Mouse (Mus musculus) hindlimb bud, embryonic 11.5 days (tissue): ENCODE results near the gene Erg28.
A peak's percentile ranks its signal among the peaks of the same experiment; 100 is the strongest.

Source experiments
- DNase-seq: peaks from one replicate; pipeline ENCODE4 v3.0.0-alpha.2; 2012; ENCODE audit warnings: low read depth, low spot score; ENCODE audit errors: extremely low spot score

The Erg28 gene

DNA sequence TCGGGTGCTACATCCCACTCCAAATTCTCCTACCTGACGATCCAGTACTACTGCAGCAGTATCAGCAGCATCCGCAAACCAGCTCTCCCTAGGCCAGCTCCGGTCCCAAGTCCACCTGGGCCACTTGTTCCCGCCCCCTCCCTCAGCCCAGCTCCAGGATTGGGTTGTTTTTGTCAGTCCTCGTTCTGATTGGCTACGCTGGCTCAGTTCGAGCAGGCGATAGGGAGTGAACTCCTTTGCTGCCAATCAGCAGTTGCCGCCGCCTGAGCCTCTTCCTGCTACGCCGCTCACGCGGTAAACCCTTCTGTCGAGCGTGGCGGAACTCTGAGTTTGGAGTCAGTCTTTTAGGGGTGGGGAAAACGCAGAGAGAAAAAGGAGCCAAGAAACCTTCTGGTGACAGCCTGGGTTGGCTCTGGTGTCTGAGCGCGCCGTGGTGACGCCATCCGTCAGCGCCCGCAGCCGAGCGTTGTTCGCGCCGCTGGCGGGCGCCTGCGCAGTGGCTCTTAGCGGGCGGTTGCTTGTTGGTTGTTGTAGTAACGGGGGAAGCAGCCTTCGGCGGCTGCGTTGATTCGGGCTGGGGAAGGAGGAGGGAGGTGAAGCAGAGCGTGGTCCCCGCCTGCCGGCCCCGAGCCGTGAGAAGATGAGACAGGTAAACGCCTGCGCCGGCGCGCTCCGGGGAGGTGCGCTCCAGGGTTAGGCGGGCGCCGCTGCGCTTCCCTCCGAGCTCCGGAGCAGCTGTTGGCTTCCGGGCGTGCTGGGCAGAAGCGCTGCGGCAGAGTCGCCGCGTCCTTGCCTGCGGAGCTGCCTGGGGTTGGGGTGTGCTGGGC is at the start of gene Erg28, which contains the start of gene Ttll5:
Gene Erg28, minus strand, starts transcription at position 113 of the 827 bp plus-strand sequence.
Gene Ttll5, plus strand, starts transcription at position 222 of the 827 bp plus-strand sequence.
- DNase-seq: peak; percentile 90

DNA sequence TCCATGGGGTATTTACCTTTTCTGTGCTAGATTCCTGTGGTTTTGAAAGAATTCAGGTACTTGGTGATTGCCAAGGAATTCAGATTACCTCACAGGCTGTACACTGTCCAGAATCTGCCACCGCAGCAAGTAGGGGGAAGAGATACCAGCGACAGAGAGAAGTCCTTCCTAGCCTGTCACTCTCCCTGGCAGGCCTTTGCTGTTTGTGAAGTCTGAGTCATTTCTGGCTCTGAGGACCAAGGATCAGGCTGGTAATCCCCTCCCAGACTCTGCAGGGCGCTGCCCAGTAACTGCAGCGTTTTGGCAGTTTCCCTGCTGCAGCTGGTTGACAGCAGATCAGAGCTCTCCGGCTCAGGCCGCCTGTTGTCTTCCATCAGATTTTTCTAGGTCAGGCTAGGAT is 45.1 kb upstream of the Erg28 start:
- no peak for DNase-seq

DNA sequence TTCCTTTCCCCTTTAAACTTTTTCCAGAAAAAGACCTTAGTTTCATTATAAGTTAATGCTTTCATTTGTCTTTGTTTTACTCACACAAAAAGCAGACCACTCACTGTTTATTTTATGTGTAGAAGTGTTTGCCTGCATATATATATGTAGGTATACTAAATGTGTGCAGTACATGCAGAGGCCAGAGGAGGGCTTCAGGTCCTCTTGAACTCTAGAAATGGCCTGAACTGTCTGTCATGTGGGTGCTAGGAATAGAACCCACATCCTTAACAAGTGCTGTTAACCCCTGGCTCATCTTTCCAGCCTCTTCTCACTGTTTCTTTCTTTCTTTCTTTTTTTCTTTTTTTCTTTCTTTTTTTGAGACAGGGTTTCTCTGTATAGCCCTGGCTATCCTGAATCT is 42.8 kb upstream of the Erg28 start:
- DNase-seq: no peak

DNA sequence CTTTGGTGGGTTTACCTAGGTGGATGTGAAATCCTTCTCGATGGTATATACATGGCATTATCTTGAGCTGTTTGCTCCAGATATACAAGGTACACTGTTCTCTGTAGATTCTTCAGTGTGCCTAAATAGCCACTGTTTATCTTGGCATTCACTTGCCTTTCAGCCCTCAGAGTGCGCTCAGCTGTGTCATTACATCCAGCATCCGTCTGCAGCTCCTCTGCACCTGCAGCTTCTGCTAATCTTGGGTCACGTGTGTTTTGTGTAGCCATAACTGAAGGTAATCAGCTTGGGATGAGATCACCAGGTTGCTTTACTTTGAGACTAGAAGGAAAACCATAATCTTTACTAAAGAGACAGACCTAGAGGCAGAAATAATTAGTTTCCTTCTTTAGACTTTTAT is 42.3 kb upstream of the Erg28 start:
- DNase-seq: no peak

DNA sequence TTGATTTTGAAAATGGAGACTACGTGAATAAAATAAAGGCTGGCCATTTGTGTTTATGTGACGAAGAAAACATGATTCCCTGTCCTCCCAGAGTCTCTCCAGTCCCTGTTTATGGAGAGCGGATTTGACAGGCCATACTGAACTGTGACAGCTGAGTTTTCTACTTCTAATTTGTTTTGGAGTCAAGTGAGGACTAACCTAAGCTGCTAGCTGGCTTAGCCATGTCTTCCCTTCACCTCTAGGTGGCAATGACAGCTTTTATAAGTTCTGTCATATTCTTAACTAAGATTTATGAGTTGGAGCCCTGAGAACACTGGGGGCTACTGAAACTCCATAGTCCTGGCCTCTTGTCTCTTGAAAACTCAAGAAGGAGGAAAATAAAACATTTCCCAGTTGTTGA is 41.2 kb upstream of the Erg28 start:
- DNase-seq: peak; percentile 14

DNA sequence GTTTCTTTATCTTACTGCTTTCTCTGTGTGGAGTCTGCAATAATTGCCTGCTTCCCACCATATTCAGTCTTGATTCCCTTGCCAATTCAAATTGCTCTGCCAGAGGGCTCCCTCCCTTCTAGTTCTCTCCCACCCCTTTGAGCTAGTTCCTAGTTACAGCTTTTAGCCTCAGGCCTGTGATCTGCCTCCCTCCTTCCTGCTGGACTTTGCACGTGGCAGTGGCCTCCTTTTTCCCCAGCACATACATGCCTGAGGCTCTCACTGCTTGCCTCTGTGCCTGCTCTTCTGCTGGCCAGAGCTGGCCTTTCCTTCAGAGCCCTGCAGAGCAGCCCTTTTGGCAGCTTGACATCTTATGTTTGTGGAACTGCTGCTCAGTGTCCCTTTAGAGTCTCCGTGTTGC is 38.2 kb upstream of the Erg28 start:
- DNase-seq: no peak

DNA sequence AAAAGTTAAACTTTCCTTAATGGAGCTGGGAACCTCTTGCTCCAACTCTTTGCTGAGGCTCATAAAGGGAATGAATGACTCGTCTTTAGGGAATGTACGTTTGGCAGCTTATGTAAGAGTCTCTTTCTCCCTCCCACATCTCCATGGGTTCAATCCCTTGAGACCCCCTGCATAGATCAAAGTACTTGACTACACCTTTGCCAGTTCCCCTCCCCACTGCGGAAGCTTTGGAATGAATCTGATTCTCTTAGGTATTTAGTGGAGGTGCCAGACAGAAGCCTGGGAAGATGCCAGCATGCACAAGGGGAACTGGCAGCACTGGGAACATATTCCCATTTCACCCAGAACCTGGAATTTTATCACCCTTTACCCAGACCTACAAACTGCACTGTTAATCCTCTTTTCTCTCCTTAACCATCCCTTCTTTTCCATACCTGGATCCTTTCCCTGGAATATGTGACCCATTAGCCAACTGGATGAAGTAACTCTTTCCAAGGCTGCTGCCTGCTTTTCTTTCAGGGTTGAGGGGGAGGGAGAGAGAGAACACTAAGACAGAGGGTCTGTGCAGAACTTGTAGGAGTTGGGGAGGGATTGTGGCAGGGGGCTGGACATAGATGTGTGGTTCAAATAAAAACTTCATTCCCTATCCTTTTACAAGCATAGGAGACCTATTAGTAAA is 35.3 kb upstream of the Erg28 start:
- no peak for DNase-seq

DNA sequence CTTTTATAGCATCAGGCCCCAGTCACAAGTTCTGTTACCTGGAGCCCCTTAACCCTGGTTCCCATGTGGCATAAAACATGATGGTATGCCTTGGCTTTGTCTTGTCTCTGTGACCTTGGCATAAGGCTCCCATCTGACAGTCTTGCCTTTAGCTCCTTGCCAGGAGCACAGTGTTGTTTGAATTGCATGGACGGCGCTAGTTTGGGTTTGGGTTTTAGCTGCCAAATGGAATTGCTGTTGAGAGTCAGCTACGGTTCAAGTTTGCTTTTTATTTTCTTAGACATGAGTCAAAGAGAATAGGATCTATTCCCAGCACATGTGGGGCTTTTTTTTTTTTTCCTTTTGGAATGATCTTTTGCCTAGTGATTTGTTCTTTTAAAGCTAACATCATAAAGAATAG is 34.8 kb upstream of the Erg28 start:
- DNase-seq: no peak

DNA sequence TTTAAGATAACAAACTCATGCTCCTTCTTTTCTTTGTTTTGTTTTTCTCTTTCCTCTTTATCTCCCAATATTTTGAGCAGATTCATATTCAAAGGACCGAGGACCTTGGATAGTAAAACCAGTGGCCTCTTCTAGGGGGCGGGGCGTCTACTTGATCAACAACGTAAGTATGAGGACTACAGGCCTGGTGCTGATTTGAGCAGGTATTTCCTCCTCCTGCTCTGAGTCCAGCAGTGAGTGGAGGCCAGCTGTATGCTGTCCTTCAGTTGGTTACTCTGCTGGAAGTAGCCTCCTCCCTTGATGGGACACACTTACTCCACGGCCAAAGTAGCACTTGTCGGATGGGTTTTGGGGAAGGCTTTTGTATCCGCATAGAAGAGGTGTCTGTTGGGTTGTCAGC is 33.0 kb upstream of the Erg28 start:
- no peak for DNase-seq

DNA sequence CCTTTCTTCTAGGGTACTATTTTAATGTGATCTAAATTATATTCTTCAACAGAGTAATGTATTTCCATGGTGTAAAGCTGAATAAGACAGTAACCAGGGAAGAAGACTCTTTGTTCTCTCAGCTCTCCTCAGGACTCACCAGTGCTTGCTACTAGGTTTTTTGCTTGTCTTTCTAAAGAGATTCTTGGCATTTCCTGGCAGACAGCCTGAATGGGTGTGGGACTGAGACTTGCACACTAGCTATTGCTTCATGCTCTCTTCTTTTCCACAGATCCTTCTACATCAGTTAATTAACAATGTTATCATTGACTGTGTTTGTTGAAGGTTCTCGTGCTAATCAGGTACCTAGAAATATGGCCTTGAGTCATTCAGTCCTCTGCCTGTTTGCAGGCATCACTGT is 29.9 kb upstream of the Erg28 start:
- DNase-seq: no peak

DNA sequence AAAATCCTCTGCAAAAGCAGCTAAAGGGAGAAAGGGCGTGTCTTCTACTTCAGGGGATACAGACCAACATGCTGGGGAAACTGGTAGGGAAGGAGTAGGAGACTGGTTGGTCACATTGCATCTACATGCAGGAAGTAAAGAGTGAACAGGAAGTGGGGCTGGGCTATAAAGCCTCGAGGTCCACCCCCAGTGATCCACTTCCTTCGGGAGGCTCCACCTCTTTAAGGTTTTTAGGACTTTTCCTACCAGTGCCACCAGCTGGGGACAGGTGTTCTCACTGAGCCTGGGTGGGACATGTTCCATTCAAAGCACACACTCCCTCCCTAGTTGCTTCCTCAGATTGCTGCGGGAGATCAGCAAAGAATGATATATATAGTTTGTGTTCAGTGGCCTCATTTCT is 29.5 kb upstream of the Erg28 start:
- DNase-seq: no peak

DNA sequence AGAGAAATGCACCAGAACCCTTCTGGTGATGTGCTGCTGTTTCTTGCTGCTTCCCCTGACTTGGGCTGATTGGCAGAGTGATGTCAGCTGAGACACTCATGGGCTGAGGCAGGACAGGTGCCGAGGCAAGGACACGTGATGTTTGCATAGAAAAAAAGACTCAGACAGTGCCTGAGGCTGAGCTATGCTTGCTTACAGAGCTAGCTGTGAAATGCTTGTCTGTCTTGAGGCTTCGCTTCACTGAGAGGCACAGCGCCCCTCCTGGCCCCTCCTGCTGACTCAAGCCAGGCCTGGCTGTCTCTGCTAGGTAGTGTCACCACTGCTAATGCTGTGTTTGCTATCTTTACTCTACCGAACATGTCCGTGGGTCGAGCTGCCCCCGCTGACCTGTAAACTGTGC is 26.3 kb upstream of the Erg28 start:
- DNase-seq: no peak

DNA sequence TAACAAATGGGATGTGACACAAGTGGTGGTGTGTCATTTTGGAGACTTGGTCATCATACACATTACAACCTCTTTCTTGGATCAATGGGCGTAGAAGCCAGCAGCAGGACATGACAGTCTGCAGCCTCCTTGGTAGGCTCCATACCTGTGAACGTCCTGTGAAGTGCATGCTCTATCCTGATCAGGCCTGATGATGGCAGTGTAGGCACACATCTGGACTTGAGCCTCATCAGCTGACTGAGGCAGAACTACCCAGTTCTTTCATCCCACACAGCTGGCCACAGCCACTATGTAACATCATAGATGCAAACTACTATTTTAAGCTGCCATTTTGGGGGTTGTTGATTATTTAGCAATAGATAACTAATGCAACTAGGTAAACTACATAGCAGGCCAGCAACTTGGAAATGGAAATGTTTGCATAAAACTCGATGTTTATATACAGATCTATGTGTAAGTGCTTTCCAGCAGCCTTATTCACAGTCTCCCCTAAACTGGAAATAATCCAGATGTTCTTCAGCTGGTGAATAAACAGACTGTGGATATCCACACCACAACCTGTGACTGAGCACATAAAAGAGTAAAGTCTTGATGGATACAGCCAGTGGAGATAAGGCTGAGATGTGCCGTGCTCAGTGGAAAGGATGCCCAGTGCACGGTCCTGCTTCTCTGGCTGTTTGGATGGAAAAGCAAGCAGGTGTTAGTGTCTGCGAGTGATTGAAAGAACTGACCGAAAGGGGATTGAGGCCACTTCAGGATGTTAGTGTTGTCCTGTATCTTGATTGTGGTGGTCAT is 24.0 kb upstream of the Erg28 start:
- DNase-seq: no peak

DNA sequence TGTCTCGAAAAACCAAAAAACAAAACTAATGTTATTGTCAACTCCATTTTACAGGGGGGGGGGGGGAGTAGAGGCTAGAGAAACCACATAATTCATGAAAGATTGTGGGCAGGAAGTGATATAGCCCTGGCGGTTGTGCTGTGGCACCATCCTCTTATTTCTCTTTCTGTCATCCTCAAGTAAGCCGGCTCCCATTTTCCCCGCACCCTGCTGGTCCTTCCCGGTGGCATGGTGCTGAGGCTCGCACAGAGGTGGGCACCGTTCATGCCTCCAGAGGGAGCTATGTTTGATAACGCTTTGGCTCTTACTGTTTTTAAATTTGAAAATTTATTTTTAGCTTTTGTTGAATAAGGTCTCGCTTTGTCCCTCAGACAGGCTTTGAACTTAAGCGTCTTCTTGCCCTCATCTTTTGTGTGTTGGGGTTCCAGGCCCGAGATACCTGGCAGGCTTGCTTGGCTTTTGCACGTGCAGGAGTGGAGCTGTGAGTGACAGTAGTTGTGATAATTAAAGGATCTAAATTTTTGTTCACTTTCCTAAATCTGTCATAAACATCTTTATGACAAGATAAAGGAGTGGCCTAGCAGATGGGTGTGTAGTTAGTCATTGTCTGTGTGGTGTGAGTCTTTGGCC is 15.1 kb upstream of the Erg28 start:
- no peak for DNase-seq

DNA sequence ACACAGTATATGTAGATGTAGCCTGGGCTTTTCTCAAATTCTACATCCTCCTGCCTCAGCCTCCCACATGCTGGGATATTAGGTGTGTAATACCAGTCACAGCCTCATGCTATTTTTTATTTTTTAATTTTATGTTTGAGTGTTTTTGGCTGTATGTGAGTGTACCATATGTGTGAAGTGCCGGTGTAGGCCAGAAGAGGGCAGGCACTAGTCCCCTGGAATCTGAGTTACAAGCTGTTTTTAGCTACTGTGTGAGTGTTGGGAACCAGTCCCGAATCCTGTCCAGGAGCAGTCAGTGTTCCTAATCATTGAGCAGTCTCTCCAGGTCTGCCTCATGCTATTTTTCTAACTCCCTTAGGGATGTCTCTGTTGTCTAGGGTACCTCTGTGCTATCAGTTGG is 13.4 kb upstream of the Erg28 start:
- DNase-seq: no peak

DNA sequence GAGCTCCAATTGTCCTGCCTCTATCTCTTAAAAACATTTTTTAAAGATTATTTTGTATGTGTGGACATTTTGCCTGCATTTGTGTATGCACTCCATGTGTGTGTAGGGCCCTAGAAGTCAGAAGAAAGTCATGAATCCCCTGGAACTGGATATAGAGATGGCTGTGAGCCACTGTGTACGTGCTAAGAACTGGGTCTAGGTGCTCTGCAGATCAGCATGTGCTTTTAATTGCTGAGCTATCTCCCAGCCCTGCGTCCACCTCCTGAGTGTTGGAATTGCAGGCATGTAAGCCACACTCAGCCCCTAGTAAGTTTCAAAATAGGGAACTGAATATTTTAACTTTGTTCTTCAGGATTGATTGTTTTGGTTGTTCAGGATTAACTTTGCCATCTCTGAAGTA is 10.2 kb upstream of the Erg28 start:
- DNase-seq: no peak

DNA sequence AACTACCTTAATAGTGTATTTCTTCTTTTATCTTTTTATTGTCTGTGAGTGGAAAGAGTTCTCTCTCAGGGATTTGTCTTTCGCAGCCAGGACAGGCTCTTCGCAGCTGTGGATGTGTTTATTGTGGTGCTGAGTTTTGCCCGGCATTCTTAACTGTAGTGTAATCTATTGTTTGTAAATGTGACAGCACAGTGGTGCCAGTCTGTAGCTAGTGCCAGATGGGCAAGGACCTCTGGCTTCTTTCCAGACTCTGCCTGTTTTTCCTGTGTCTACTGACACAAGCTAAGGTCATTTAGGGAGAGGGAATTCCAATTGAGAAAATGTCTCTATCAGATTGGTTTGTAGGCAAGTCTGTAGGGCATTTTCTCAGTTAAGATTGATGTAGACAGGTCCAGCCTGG is 6.3 kb upstream of the Erg28 start:
- DNase-seq: no peak

DNA sequence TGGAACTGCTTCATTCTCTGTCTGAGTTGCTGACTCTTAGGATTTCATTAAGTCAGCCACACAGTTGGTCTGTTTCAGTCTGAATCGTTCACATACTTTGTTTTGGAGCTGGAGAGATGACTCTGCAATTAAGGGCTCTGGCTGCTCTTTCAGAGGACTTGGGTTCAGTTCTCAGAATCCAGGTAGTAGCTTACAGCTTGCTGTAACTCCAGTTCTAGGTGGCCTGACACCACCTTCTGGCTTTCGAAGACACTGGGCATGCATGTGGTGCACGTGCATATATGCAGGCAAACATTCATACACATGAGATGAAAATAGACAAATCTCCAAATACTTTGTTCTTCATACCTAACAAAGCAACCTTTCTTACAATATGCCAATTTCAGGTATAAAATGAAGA is 5.5 kb upstream of the Erg28 start:
- DNase-seq: no peak

DNA sequence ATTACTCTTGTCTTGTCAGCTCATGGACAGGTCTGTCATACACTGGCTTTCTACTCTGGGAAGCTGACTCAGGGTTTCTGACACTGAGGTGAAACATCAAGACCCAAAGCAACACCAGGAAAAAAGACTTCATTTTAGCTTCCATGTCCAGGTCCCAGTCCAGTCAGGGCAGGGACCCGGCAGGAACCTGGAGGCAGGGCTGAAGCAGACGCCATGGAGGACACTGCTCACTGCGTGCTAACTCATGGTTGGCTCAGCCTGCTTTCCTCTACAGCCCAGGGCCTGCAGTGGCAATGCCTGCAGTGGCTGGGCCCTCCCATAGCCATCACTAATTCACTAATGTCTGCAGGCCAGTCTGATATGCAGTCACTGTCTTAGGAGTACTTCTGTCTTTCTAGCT is 4.5 kb upstream of the Erg28 start:
- DNase-seq: no peak

DNA sequence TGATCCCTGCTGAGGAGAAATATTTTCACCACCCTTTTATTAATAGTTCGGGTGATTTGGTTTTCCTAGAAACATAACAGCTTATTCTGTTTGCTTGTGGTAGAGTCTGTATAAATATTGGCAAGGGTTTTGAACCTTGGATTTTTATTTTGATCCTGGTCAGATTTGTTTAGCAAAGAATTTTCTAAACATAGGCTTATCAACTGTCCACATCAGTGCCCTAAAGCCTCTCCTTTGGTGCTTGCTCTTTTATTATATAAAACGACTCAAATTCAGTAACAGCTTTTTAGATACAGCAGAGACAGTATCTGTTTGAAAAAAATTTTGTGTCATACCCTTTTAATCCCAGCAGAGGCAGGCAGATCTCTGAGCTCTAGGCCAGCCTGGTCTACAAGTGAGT is 1.5 kb upstream of the Erg28 start:
- DNase-seq: no peak

DNA sequence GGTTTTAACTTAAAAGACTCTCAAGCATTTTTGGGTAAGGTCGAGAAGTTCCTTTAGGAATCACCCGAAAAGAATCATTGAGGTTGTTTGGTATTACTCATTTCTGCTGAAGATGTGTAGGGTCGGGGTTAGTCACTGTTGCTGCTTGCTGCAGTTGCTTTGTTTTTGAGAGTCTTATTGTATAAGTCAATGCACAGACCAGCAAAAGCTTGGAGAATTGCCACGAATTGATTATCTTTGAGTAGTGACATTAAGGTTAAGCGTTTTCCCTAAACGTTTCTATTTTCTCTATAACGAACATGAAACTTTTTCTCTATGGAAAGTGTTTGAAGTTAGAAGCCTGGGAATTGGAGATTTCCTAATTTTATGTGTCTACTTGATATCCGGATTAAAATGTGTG is 1.0 kb upstream of the Erg28 start:
- DNase-seq: no peak
